Mouse (Mus musculus) fat pad, adult 2 months (tissue): Measurements from ENCODE around the gene Gimap5.

Experiments
- DNase-seq: peaks from one replicate; pipeline ENCODE4 v3.0.0-alpha.2; 2011; ENCODE audit warnings: low read depth, low spot score; ENCODE audit errors: extremely low read depth

Gimap5 gene

DNA sequence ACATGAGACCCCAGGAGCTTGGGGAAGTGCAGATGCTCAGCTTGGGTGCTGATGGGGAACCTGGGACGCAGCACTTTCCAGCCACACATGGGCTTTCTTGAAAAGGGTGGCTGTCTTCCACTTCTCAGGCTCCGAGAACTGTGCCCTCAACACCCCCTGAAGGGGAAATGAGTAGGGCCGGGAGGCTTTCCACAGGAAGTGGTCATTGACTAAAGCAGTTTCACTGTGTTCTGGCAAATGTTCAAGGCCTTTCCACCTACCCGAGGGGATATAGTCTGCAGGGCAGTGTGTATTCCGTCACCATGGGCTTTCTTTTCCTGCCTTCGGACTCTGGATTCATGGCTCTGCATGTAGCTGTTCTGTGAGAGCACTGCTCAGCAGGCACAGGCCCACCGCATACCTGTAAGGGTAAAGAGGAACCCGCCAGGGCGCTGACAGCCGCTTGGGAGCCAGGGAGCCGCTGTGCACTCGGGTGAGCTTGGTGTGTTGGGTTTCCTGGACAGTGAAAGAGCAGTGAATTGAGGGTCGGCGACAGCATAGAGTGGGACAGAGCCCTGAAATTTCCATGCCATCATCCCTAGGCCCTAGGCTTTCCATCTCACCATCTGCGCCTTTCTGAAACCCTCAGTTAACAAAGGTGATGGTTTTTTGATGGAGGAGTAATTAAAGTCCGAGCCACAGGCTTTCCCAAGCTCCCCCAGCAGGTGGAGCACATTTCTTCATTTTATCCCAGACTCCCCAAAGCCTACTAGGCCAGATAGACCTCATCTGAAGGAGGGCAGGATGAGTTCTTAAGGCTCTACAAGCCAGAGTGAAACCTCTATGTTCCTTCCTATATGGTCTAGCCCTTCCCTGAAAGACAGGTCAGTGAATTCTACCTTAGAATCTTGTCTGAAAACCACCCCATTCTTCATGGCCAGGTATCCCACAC is at the start of gene Gimap5:
Gene Gimap5, plus strand, starts transcription at position 239 of the 931 bp plus-strand sequence.
- no peak for DNase-seq

DNA sequence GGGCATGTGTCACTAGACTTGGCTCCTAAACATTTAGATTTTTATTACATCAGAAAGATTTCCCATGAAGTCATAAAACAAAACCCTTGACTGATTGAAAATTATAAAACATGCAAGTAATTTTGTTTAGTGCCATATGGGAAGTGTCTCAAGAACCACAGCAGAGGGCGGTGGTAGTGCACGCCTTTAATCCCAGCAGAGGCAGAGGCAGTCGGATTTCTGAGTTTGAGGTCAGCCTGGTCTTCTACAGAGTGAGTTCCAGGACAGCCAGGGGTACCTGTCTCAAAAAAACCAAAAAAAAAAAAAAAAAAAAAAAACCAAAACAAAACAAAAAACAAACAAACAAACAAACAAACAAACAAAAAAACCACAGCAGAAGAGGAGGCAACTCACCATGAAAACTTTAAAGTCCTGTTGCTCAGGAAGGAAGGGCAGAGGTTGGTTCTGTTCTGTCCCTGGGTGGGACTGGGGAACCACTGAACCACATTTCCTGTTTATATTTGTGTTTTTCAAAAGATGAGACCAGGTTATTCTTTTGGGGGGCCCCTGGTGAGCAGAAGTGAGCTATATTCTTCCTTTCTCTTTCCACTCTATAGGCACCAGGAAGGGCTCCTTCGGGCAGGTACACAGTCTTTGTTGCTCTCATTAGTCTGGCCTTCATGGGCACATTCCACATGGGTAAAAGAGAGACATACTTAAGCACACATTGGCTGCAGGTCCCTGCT is 49.0 kb upstream of the Gimap5 start:
- DNase-seq, result no peak

DNA sequence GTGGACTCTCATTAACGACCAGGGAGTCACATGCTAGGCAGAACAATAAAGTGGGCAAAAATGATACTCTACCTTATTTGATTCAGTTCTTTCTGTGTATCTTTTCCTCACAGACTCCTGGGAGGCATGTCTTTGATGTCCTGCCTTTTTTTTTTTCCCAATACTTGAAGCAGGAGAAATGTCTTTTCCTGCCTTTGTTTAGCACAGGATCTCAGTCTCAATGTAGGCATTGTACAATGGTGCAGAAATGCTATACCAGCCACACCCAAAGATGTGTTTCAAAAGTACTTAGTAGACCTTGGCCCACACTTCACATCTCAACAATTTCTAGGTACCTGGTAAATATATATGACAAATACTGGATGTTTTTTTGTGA is 48.5 kb upstream of the Gimap5 start:
- no peak for DNase-seq

DNA sequence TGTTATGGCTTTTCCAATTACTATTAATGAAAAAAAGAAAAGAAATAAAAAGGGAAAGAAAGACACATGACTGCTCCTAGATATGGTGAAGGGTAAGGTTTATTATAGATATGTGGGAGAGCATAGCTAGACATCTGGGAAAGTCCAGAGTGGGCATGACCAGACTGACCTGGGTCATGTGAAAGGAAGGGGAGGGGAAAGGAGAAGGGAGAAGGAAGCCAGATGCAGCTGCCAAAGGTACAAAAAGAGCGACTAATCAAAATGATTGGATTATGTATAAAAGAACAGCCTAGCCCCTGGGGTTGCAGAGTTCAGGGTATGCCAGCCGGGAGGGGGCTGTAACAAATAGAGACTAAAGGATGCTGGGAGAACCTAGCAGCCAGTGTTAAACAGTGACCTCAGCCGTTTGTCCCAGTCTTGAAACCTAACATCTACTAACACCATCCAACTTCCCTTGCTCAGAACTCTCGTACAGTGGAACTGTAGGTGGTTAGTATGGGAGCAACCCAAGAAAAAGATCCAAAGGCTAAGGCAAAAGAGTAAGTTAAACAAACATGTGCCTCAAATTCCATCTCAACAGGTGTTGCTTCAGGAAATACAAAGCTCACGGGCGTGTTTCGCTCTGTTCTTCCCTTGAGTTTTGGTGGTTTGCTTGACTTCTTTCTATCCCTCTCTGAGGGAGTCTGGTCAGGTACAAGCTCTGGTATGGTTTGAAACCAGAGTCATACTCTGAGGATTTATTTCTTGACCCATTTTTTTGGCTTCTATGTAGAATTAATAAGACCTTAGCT is 47.7 kb upstream of the Gimap5 start:
- DNase-seq, result no peak

DNA sequence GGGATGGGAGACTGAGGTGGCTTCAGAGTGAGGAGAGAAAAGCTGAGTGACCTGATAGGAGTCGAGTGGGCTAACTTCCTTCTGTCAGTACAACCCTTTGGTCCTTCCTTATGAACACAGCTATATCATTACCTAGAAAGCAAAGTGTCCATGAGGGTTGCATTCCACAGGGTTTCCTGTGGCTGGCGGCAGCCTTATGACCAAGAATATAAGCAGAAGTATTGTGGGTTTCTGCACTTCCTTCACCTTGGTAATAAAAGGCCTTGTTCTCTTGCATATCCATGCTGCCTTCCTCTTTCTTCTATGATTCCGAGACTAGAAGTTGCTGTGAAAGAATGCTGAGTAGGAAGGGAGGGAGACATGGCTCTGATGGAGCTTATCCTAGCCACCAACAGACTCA is 47.1 kb upstream of the Gimap5 start:
- DNase-seq, result no peak

DNA sequence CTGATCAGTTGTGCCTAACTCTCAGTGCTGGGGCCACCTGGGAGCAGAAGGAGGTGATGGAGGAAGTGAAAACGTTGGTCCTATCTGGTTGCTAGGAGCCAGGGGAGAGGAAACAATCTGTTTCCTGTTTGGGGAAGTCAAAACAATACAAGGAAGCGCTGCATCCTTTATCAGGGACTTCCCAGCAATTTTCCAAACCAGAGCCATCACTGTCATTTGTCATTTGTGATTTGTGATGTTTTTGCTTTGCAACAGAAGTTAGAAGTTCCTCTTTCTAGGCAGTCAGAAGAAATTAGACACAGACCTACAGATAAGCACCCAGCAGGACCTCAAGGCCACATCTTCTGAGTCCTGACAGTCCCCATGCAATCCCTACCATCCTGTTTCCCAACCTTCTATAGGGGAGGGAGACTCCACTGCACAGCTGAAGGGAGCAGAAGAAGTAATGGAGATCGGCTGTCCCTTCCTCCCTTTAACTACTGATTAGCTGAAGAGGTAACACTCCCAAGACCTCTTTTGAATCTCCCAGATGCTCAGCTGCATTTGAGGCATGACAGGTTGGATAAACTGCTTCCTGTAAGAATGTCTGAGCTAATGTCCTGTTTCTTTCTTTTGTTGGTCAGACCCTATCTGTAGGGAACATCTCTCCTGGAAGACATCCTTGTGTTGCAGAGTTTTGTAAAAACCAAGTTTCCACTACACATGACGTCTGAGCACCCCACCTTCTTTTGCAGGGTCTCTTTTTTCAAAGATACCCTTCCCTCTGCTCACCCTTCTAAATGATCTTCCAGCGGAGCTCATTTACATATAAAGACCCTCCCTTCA is 45.5 kb upstream of the Gimap5 start:
- no peak for DNase-seq

DNA sequence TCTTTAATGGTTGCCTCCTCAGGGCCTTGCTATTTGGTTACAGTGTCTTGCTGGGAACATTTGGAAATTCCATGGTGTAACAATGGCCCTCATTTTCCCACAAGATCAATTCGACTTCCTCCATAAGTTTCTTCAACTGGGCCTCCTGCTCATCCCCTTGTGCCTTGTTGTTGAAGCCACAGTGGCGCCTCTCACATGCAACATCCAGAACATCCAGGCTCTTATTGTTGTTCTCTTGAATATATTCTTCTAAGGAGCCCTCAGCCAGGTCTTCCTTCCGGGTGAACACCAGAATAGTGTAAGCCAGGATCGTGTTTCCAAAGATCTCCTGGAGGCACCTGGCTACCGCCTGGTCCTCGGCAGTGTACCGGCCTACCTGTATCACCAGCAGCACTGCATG is 43.9 kb upstream of the Gimap5 start:
- no peak for DNase-seq

DNA sequence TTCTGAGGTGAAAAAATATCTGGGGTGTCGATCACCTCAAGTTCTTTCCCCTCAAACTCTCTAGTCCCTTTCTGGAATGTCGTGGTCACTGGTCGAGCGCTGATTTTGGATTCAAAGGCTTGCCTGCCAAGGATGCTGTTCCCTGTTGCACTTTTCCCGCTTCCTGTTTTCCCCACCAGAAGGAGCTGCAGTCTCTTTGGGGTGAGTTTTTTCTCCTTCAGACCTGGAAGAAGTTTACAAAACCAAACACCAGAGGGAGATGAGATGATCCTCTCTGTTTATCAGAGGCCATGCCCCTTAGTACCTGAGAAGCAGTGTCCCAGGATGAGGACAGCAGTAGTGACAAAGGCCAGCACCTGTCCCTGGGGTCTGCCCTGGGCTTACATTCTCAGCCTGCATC is 43.4 kb upstream of the Gimap5 start:
- no peak for DNase-seq

DNA sequence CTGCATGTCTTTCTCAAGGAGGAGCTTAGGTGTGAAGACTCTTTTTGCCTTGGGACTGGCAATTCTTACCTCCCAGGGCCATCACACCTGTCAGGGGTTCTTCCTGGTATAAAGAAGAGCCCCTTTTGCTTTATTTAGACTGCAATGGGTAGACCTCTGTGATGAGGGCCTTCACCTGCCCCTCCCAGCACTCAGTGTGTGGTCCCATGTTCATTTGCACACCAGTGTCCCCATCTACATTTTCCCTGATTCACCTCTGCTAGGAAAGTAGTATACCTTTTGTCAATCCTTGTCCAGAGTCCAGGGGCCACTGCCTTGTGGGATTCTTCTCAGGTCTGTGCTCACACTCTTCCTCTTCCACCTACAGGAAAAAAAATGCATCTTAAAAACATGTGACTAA is 41.9 kb upstream of the Gimap5 start:
- no peak for DNase-seq

DNA sequence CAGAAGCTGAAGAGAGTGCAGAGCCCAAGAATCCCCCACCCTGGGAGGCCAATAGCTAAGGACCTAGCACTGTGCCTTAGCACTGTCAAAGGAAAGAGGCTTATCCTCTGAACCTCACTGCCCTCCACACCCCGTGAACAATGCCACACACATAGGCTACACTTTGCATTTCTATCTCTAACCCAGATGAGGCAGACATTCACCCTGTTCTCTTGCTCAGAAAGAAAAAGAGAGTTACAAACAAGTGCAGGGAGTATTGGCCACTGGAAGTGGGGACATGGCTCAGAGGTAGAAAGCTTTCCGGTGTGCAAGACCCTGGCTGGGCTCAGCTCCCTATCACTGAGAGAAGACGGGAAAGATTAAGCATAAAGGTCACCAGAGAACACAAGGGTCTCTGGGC is 39.9 kb upstream of the Gimap5 start:
- DNase-seq, result no peak

DNA sequence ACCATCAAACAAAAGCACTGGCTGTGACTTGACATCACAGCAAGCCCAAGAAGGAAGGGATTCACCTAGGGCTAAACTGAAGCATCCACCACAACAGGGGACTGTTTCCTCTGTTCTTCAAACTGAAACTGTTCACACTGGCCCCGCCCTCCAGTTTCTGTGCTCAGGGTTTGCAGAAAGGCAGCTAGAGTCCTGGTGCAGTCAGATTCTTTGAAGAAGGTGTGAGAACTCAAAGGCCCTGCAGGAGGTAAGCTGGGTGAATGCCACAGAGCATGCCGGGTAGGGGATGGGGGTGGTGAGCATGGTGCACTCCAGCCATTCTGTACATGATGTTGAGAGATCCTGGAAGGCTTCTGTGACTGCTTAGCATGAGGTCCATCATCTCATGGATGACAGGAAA is 27.5 kb upstream of the Gimap5 start, which contains the start of the genes Gm28053 and Gimap7:
Gene Gm28053, plus strand, starts transcription at position 153 of the 400 bp plus-strand sequence.
Gene Gimap7, plus strand, starts transcription at position 167 of the 400 bp plus-strand sequence.
- no peak for DNase-seq

DNA sequence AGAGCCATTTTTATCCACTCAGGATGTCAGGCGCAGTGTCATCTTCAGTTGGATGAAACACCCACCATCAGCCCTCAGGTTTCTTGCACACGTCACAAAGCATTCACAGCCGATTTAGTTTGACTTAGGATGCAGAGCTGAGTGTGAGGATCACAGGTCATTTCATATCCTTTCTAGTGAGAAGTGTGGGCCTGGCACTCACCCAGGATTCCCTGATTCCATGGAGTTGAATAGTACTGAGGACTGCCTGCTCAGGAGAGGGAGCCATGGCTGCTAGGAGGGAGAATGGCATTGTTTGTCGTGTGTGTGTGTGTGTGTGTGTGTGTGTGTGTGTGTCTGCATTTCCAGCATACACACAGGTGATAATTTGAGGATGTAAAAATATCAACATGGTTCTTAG is 25.7 kb upstream of the Gimap5 start:
- no peak for DNase-seq

DNA sequence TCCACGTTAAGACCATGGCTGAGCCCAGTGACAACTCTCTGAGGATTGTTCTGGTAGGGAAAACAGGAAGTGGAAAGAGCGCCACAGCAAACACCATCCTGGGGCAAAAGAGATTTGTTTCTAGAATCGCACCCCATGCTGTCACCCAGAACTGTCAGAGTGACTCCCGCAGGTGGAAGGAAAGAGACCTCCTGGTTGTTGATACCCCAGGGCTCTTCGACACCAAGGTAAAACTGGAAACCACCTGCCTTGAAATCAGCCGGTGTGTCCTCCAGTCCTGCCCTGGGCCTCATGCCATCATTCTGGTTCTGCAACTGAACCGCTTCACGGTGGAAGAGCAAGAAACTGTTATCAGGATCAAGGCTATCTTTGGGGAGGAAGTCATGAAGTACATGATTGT is 22.5 kb upstream of the Gimap5 start:
- DNase-seq, result no peak

DNA sequence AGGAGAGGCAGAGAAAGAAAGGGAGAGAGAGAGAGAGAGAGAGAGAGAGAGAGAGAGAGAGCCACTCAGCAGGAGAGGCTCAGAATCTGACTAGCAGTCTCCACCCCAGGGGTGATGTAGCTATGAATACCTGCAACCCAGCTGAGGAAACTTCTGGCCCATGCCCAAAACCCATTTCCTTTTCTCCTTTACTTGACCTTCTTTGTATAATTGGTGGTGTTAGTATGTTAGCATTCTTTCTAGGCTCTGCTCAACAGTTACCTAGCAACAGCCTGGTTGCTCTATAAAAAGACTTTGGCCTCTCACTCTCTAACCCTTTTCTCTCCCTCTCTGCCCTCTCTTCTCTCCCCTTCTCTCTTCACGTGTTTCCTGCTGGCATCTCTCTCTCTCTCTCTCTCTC is 20.5 kb upstream of the Gimap5 start:
- DNase-seq, result no peak

DNA sequence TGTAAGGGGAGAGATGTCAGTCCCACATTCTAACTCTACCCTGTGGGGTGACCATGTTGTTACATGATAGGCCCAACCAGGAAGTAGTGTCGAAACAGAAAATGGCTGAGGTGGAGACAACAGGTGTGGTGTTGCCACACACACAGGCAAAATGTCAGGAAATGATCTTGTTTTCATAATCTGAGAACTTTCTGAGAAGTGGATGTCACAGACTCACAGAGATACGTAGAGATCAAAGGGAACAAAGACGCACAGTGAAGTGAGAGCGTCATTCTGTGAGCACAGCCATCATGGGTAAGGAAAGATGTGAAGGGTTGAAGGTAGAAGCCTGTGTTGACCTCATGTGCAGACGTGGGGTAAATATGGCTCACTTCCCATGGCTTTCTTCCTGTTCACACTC is 18.2 kb upstream of the Gimap5 start:
- no peak for DNase-seq

DNA sequence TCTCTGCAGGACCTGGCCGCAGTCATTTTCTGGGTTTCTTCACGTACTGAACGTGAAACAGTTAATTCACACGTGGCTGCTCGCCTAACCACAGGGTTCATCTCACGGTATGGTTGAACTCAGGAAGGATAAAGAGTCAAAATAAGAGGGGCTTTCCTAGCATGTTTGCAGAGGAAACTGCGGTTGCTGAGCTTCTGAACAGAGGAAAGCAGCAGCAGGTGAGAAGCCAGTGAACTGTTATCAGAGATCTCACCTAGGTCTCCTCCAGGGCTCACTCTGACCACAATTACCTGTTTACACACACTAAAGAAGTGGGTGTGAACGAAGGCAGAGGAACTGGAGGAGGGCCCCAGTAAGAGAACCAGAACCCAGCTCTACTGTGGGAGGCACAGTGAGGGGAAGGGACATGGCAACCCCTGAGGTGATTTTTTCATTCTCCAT is 13.1 kb upstream of the Gimap5 start:
- DNase-seq, result no peak

DNA sequence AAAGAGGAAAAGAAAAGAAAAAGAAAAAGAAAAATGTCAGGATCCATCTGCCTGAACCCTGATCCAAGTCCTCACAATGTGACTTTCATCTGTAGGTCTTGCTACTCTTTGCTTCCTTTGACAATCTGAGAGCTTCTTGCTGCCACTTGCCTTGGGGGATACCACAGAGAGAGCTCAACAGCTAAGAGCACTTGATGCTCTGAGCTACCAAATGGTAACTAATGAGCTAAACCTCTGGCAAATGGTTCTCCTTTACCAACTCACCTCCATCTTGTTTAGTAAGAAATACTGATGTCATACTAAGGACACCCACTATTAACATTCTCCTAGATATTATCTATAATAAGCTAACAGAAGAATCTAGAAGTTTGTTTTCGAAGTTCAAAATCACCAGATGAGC is 12.3 kb upstream of the Gimap5 start:
- DNase-seq, result no peak

DNA sequence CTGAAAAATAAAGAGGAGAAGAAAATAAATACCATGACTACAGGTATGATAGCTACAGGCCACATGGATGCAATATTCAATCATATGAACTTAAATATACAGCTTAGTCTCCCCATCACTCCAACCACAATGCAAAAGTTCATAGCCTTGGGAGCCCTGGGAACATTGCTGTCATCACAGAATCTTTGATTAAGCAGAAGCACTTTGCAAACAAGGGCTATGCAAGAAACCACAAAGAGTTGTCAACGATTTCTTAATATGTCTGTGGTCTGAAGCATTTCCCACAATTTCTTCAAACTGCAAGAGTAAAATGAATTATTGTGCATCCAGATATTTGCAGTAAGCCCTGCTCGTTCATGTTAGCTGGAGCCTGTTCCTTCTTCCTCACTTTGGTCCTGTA is 8.9 kb upstream of the Gimap5 start:
- no peak for DNase-seq

DNA sequence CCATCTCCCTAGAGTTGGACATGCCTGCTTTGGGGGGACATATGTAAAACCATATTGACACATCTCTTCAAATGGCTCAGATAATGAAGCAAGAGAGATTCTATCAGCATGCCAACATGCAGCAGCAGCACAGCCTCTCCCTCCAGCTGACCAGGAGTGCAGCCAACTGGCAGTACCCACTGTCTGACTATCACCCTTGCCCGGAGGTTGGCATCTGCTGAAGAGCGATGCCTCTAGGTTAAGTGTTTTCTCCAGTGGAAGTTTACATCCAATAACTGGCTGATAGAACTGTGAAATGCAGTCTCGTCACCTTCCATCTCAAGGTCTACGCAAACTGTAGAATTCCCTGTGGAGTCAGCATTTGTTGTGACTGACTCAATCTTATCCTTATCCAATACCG is 8.3 kb upstream of the Gimap5 start:
- no peak for DNase-seq

DNA sequence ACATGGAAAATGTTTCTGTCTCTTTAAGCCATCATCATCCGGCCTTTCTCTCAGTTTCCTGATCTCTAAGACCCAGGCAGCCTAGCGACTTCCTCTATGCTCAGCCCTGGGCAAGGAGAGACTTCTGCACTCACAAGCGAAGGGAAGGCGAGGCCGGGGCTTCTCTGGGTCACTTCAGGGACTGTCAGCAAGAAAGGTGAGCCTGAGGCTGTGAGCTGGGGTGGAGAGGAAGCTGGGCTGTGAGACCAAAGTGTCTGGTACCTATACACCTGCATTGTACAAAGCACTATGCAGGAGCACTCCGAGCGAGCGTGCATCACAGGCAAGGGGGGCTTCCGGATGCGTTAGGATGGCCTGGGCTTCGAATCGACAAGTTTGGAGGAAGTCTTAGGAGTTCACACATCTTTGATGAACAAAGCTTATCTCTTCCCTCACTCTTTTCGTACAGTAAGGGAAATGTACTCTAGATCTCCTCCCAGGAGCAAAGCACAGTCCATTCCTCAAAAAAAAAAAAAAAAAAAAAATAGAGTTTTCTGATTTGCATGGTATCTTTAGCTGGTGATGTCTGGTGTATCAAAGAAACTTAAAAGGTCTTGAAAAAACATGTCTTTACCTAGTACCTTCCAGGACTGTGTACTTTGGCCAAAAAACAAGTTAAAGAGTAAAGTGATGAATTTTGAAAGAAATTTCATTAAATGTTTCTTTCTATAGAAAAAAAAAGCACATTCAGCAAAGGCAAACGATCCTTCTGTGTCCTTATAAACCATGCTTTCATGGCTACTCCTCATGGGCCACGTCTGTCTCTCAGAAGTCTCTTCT is 6.8 kb upstream of the Gimap5 start, which contains the start of gene Gimap1:
Gene Gimap1, plus strand, starts transcription at position 94 of the 819 bp plus-strand sequence.
- no peak for DNase-seq
